In the genomic region with DNA sequence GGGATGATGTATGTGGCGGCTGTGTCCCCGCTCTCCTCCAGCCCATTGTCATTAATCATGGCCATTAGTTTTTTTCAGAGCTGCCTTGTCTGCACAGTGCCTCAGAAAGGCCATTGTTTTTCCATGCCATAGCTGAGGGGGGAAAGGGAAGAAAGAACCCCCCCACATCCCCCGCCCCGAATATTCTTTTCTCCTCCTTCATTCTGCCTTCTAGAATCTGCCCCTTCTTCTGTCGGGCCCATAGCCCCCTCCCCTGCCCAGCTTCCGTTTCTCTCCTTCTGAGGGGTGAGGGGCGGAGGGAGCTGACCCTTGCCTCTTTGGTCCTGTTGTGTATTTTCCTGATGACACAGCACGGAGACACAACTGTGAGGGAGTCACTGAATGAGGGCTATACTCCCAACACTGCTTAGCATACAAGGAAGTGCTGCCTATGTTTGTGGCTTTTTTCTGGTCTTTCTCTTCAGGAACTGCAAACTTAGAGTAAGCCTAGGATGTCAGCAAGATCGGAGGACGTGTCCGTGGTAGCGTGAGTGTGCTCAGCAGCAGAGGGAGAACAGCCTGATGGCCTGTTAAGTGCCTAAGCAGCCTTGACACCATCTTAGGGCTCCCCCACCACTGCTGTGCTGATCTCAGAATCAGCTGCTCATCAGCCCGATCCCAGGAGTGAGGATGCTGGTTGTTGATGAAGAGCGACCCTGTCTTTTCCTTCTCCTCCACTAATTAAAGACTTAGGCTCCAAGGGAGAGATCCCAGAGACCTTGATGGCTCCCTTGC, we compare ENCODE assay signal across 14 mouse cellular contexts.
DNase-seq lines count a peak whose midpoint lies in the region; ATAC-seq and TF ChIP-seq lines count a peak whose summit lies in the region.
"Had no signal": no experiment of that assay in that cellular context is flagged by ENCODE, and none has a peak within 500 bp of the region (broad histone marks: within the 10 kb centered on the region; RNA-seq: fewer than 3 reads in every experiment).

No protein-coding gene starts in this region.

- no peak overlapping the region for H3K4me3 ChIP-seq in intestine, embryonic 14.5 days (ENCODE audit: low read depth, low read length)
- no peak overlapping the region for H3K4me3 ChIP-seq in intestine, embryonic 16.5 days (ENCODE audit: low read length)
- no peak overlapping the region for H3K4me3 ChIP-seq in midbrain, embryonic 10.5 days
- no peak overlapping the region for H3K4me3 ChIP-seq in midbrain, embryonic 15.5 days
- no peak overlapping the region for H3K4me3 ChIP-seq in hindbrain, postnatal 0 days (ENCODE audit: low read length)
- H3K4me3 ChIP-seq: forebrain, embryonic 13.5 days; liver, embryonic 15.5 days had no signal

- no peak overlapping the region for H3K27ac ChIP-seq in intestine, embryonic 14.5 days (ENCODE audit: low read depth)
- no peak overlapping the region for H3K27ac ChIP-seq in intestine, embryonic 16.5 days (ENCODE audit: low read length)
- peak overlapping the region; percentile 58 for H3K27ac ChIP-seq in midbrain, embryonic 10.5 days (replicated peaks)
- H3K27ac ChIP-seq in midbrain, embryonic 15.5 days: no peak overlapping the region
- H3K27ac ChIP-seq in hindbrain, postnatal 0 days: 0 out of 2 replicates have a peak overlapping the region, but pooled peaks have one; percentile 32
- H3K27ac ChIP-seq: forebrain, embryonic 13.5 days; liver, embryonic 15.5 days had no signal

- H3K27me3 ChIP-seq in intestine, embryonic 14.5 days (replicated peaks; ENCODE audit: control insufficient read depth, insufficient read depth, low read length): no peaks in the 10 kb centered on the region
- no peaks in the 10 kb centered on the region for H3K27me3 ChIP-seq in intestine, embryonic 16.5 days (replicated peaks; ENCODE audit: control insufficient read depth, insufficient read depth, low read length)
- peaks cover 24% of the 10 kb centered on the region for H3K27me3 ChIP-seq in midbrain, embryonic 10.5 days (ENCODE audit: low read depth, poor library complexity, severe bottlenecking)
- H3K27me3 ChIP-seq in midbrain, embryonic 15.5 days (replicated peaks): no peaks in the 10 kb centered on the region
- H3K27me3 ChIP-seq in hindbrain, postnatal 0 days (ENCODE audit: insufficient read depth, low read length): no peaks in the 10 kb centered on the region

- no peak overlapping the region for H3K9ac ChIP-seq in intestine, embryonic 14.5 days (ENCODE audit: low read length)
- no peak overlapping the region for H3K9ac ChIP-seq in intestine, embryonic 16.5 days (ENCODE audit: low read depth, low read length)
- H3K9ac ChIP-seq in midbrain, embryonic 15.5 days: no peak overlapping the region
- H3K9ac ChIP-seq in hindbrain, postnatal 0 days (replicated peaks; ENCODE audit: low read length): no peak overlapping the region
- H3K9ac ChIP-seq: forebrain, embryonic 13.5 days; liver, embryonic 15.5 days had no signal

- no peak for TF ChIP-seq CTCF in hindbrain, postnatal 0 days (IDR thresholded peaks at IDR 0.05; ENCODE audit: low read depth)

- WGBS in intestine, embryonic 14.5 days: 34% methylated on average over 14 of the region's 14 CpGs
- WGBS in intestine, embryonic 16.5 days: 46% methylated on average over 14 of the region's 14 CpGs
- 61% methylated on average over 14 of the region's 14 CpGs for WGBS in midbrain, embryonic 10.5 days
- 57% methylated on average over 14 of the region's 14 CpGs for WGBS in midbrain, embryonic 15.5 days
- WGBS in hindbrain, postnatal 0 days: 36% methylated on average over 14 of the region's 14 CpGs

- H3K4me1 ChIP-seq in intestine, embryonic 14.5 days (replicated peaks; ENCODE audit: control insufficient read depth, insufficient read depth, low read length): peaks cover 22% of the 10 kb centered on the region
- peaks cover 16% of the 10 kb centered on the region for H3K4me1 ChIP-seq in intestine, embryonic 16.5 days (ENCODE audit: control insufficient read depth, insufficient read depth, low read length)
- H3K4me1 ChIP-seq in midbrain, embryonic 10.5 days: peaks cover 13% of the 10 kb centered on the region
- H3K4me1 ChIP-seq in midbrain, embryonic 15.5 days: peaks cover 5% of the 10 kb centered on the region; the same call in 1 of the 2 replicates
- peaks cover 3% of the 10 kb centered on the region; the same call in 1 of the 2 replicates for H3K4me1 ChIP-seq in hindbrain, postnatal 0 days (ENCODE audit: insufficient read depth, low read length)
- H3K4me1 ChIP-seq: liver, embryonic 15.5 days had no signal

- no peaks in the 10 kb centered on the region for H3K36me3 ChIP-seq in intestine, embryonic 14.5 days (ENCODE audit: control insufficient read depth, insufficient read depth, low read length)
- no peaks in the 10 kb centered on the region for H3K36me3 ChIP-seq in intestine, embryonic 16.5 days (ENCODE audit: control insufficient read depth, insufficient read depth, low read length)
- H3K36me3 ChIP-seq in midbrain, embryonic 10.5 days: no peaks in the 10 kb centered on the region
- no peaks in the 10 kb centered on the region for H3K36me3 ChIP-seq in midbrain, embryonic 15.5 days (replicated peaks)
- no peaks in the 10 kb centered on the region for H3K36me3 ChIP-seq in hindbrain, postnatal 0 days (ENCODE audit: insufficient read depth, low read length)
- H3K36me3 ChIP-seq: liver, embryonic 15.5 days had no signal

- ATAC-seq in intestine, embryonic 14.5 days (replicated peaks; ENCODE audit: low FRiP score, low TSS enrichment, low read depth): no peak
- no peak for ATAC-seq in intestine, embryonic 16.5 days
- ATAC-seq in midbrain, embryonic 15.5 days (replicated peaks): no peak
- ATAC-seq in hindbrain, postnatal 0 days: no peak
- ATAC-seq: forebrain, embryonic 13.5 days; inflammation-experienced regulatory T-cells, adult 6 months; midbrain, embryonic 16.5 days had no signal

- no peak for DNase-seq in intestine, embryonic 14.5 days (ENCODE audit: low spot score)
- DNase-seq in midbrain, embryonic 10.5 days (ENCODE audit: low spot score): no peak
- no peak for DNase-seq in hindbrain, postnatal 0 days (ENCODE audit: low spot score)
- DNase-seq in retina, postnatal 1 day: peak; percentile 63
- DNase-seq in cerebellum, adult 11 months: no peak
- no peak for DNase-seq in kidney, postnatal 10 days
- DNase-seq: adrenal gland, postnatal 14 days; gastrocnemius, postnatal 25 days had no signal

- H3K4me2 ChIP-seq in intestine, embryonic 14.5 days (ENCODE audit: low read length): peak overlapping the region; percentile 21
- no peak overlapping the region for H3K4me2 ChIP-seq in intestine, embryonic 16.5 days (ENCODE audit: low read depth, low read length)
- no peak overlapping the region for H3K4me2 ChIP-seq in midbrain, embryonic 15.5 days
- 0 out of 2 replicates have a peak overlapping the region, but pooled peaks have one; percentile 16 for H3K4me2 ChIP-seq in hindbrain, postnatal 0 days (ENCODE audit: low read depth, low read length)
- H3K4me2 ChIP-seq: forebrain, embryonic 13.5 days; liver, embryonic 15.5 days had no signal

- H3K9me3 ChIP-seq in intestine, embryonic 14.5 days (ENCODE audit: control insufficient read depth, low read length): no peaks in the 10 kb centered on the region
- no peaks in the 10 kb centered on the region for H3K9me3 ChIP-seq in intestine, embryonic 16.5 days (ENCODE audit: control insufficient read depth, low read length)
- no peaks in the 10 kb centered on the region for H3K9me3 ChIP-seq in midbrain, embryonic 10.5 days (replicated peaks)
- no peaks in the 10 kb centered on the region for H3K9me3 ChIP-seq in midbrain, embryonic 15.5 days
- no peaks in the 10 kb centered on the region for H3K9me3 ChIP-seq in hindbrain, postnatal 0 days (ENCODE audit: low read length)
- H3K9me3 ChIP-seq: forebrain, embryonic 13.5 days; liver, embryonic 15.5 days had no signal

Comparison
In these comparisons a context has a peak if more than half of its experiments do, and no peak if none do; other contexts are left out.
1. H3K27ac ChIP-seq: peak in midbrain, embryonic 10.5 days (single experiment) and hindbrain, postnatal 0 days (single experiment); none in intestine, embryonic 14.5 days (single experiment), intestine, embryonic 16.5 days (single experiment) and midbrain, embryonic 15.5 days (single experiment).
2. H3K4me2 ChIP-seq: peak in intestine, embryonic 14.5 days (single experiment) and hindbrain, postnatal 0 days (single experiment); none in intestine, embryonic 16.5 days (single experiment) and midbrain, embryonic 15.5 days (single experiment).